Mouse (Mus musculus): ENCODE measurements around the gene Xcl1. TPM values are rescaled to one million over a fixed set of nuclear protein-coding genes. Genes with fewer than 3 reads are reported as not detected.
A peak's percentile ranks its signal among the peaks of the same experiment; 100 is the strongest.

The Xcl1 gene
- polyA plus RNA-seq, 1 experiment from 2014 or later, result not detected

DNA sequence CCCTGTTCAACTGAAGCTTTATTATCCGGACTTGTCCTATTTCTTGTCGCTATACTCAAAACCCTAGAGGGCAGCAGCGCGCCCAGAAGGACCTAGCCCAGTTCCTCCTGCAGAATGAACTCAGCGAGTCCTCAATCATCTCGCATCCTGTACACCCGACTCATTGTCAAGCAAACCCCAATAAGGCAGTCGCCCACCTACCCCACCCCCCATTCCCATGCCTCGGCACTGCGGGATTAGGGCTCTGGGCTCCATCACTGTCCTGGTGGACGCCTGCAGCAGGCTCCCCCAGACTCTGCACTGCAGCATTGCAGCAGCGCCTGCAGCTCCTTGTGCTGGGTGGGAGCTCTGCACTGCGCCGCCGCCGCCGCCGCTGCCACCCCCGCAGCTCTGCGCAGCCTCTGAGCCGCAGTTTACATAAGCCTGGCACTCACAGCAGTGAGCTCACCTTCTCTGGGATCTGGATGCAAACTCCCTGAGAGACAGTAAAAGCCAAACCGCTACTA lies 36.4 kb downstream of the Xcl1 start:
- WGBS, result 0% methylated on average over 22 of the region's 22 CpGs
- H3K9ac ChIP-seq, result peak overlapping the region; percentile 73
- H3K9me3 ChIP-seq (replicated peaks), result no peaks in the 10 kb centered on the region
- no peaks in the 10 kb centered on the region for H3K27me3 ChIP-seq
- H3K4me3 ChIP-seq, result peak overlapping the region; percentile 49
- H3K4me2 ChIP-seq (replicated peaks), result peak overlapping the region; percentile 77
- peak overlapping the region; percentile 89 for H3K27ac ChIP-seq
- ATAC-seq (ENCODE audit: low FRiP score), result peak; percentile 88
- H3K4me1 ChIP-seq, result peaks cover 16% of the 10 kb centered on the region
- H3K36me3 ChIP-seq, result no peaks in the 10 kb centered on the region

GRCm38 (mm10) chr1:164897163-164897817 lies 38.0 kb downstream of the Xcl1 start:
- Histone ChIP-seq H3K4me1 (peaks cover 16% of the 10 kb centered on the region), H3K36me3 (no peaks in the 10 kb centered on the region), H3K27ac (peak overlapping the region; percentile 81), H3K4me3 (no peak overlapping the region), H3K9me3 (replicated peaks) (no peaks in the 10 kb centered on the region), H3K9ac (no peak overlapping the region), H3K27me3 (no peaks in the 10 kb centered on the region), H3K4me2 (replicated peaks) (no peak overlapping the region)
- 35% methylated on average over 5 of the region's 5 CpGs for WGBS
- ATAC-seq (ENCODE audit: low FRiP score), result peak; percentile 75

- Histone ChIP-seq H3K9me3 (replicated peaks) (no peaks in the 10 kb centered on the region), H3K9ac (no peak overlapping the region), H3K27ac (peak overlapping the region; percentile 81), H3K4me3 (no peak overlapping the region), H3K36me3 (no peaks in the 10 kb centered on the region), H3K4me1 (peaks cover 16% of the 10 kb centered on the region), H3K4me2 (replicated peaks) (no peak overlapping the region), H3K27me3 (no peaks in the 10 kb centered on the region)
- ATAC-seq (ENCODE audit: low FRiP score), result 0 out of 2 replicates have a peak, but pooled peaks have one; percentile 23
- 44% methylated on average over 16 of the region's 16 CpGs for WGBS
Measured at GRCm38 (mm10) chr1:164896211-164897145, 38.8 kb downstream of the Xcl1 start.

DNA sequence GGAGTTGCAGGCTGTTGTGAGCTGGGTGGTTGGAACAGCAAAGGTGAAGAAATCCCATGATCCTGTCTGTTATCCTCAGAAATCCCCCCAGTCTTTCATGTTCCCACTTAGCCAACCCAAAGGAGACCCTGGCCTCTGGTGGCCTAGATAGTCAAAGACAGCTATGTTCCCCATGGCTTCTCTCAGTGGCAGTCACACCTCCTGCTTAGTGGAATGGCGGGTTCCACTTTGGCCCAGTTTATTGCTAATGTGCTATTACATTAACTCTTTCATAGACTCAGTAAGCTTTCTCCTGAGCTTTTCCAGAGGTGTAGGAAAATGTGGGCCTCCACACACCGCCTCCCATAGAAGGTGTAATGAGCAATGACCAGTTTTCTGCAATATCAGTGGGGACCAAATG lies 39.5 kb downstream of the Xcl1 start:
- Histone ChIP-seq H3K4me2 (replicated peaks) (no peak overlapping the region), H3K9ac (no peak overlapping the region), H3K36me3 (no peaks in the 10 kb centered on the region), H3K4me1 (peaks cover 16% of the 10 kb centered on the region), H3K9me3 (replicated peaks) (no peaks in the 10 kb centered on the region), H3K27ac (peak overlapping the region; percentile 81), H3K4me3 (no peak overlapping the region), H3K27me3 (no peaks in the 10 kb centered on the region)
- WGBS, result 77% methylated on average over 2 of the region's 2 CpGs
- ATAC-seq (ENCODE audit: low FRiP score), result no peak

DNA sequence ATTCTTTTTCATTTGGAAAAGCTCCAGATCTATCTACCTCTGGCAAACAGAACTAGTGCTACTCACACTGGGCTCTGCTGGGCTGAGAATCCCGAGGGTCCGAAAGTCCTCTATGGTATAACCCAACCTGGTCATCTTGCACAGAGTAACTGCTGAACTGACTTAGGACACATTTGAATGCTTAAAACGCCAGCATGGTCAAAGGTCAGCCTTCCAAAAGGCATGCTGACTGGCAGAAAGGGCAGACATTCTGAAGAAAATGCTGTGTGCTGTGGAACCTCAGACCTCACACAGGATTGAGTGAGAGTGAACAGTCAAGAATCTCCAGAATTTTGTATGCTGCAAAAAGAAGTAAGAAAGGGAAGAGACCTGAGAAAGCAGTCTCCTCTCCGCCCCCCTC lies 45.0 kb downstream of the Xcl1 start:
- no peaks in the 10 kb centered on the region for H3K27me3 ChIP-seq
- no peak for ATAC-seq (ENCODE audit: low FRiP score)
- H3K4me3 ChIP-seq, result no peak overlapping the region
- no peaks in the 10 kb centered on the region for H3K36me3 ChIP-seq
- no peak overlapping the region for H3K27ac ChIP-seq
- no peaks in the 10 kb centered on the region for H3K9me3 ChIP-seq (replicated peaks)
- H3K4me2 ChIP-seq (replicated peaks), result no peak overlapping the region
- 77% methylated on average over 4 of the region's 4 CpGs for WGBS
- H3K9ac ChIP-seq, result no peak overlapping the region
- H3K4me1 ChIP-seq, result no peaks in the 10 kb centered on the region

- no peak overlapping the region for H3K27ac ChIP-seq
- no peak overlapping the region for H3K4me2 ChIP-seq (replicated peaks)
- ATAC-seq (ENCODE audit: low FRiP score), result no peak
- no peak overlapping the region for H3K4me3 ChIP-seq
- H3K36me3 ChIP-seq, result no peaks in the 10 kb centered on the region
- H3K27me3 ChIP-seq, result no peaks in the 10 kb centered on the region
- no peaks in the 10 kb centered on the region for H3K4me1 ChIP-seq
- 65% methylated on average over 6 of the region's 6 CpGs for WGBS
- H3K9me3 ChIP-seq (replicated peaks), result no peaks in the 10 kb centered on the region
- H3K9ac ChIP-seq, result no peak overlapping the region
Measured at GRCm38 (mm10) chr1:164888563-164888962, 46.8 kb downstream of the Xcl1 start.

GRCm38 (mm10) chr1:164887775-164888174 lies 47.6 kb downstream of the Xcl1 start:
- no peaks in the 10 kb centered on the region for H3K4me1 ChIP-seq

DNA sequence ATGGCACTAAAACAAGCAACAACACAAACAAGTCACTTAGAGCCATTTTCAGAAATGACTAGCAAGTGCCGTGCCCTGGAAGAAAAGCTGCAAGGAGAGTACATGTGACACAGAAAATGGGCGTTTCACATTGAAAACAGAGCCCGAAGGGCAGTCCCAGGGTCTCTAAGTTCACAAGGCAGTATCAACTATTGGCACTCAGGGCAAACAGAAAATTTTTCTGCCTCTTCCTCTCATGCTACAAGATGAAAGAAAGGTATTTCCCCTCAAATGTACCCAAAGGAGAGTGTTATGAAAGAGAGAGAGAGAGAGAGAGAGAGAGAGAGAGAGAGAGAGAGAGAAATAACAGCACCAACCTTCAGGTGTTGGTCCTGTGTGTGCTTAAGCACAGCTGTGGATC lies 53.4 kb downstream of the Xcl1 start:
- Histone ChIP-seq H3K27me3 (no peaks in the 10 kb centered on the region), H3K4me3 (no peak overlapping the region), H3K36me3 (no peaks in the 10 kb centered on the region), H3K4me2 (replicated peaks) (no peak overlapping the region), H3K4me1 (no peaks in the 10 kb centered on the region), H3K27ac (no peak overlapping the region), H3K9me3 (replicated peaks) (no peaks in the 10 kb centered on the region), H3K9ac (no peak overlapping the region)
- WGBS, result 79% methylated on average over 3 of the region's 3 CpGs
- no peak for ATAC-seq (ENCODE audit: low FRiP score)

More at GRCm38 (mm10) chr1:164887775-164888174, 47.6 kb downstream of the Xcl1 start:
- H3K9me3 ChIP-seq (replicated peaks), result no peaks in the 10 kb centered on the region
- no peak overlapping the region for H3K4me2 ChIP-seq (replicated peaks)
- no peak overlapping the region for H3K27ac ChIP-seq
- H3K4me3 ChIP-seq, result no peak overlapping the region
- ATAC-seq (ENCODE audit: low FRiP score), result no peak
- no peaks in the 10 kb centered on the region for H3K27me3 ChIP-seq
- no peak overlapping the region for H3K9ac ChIP-seq
- WGBS, result 83% methylated on average over 2 of the region's 2 CpGs
- no peaks in the 10 kb centered on the region for H3K36me3 ChIP-seq

Other genes starting within 250 kb of the Xcl1 start
- 0.28 and 0.78 TPM in 2 replicates for gene Dpt, start 138.9 kb downstream of the Xcl1 start, polyA plus RNA-seq (2016; fragmentation: Nextera tagmentation; extraction: Ambion mirVana)
- gene Tbx19, start 225.2 kb upstream of the Xcl1 start, polyA plus RNA-seq (2016; fragmentation: Nextera tagmentation; extraction: Ambion mirVana), result not detected in 2 replicates